14 mouse cellular contexts compared by ENCODE assay signal in the genomic region with DNA sequence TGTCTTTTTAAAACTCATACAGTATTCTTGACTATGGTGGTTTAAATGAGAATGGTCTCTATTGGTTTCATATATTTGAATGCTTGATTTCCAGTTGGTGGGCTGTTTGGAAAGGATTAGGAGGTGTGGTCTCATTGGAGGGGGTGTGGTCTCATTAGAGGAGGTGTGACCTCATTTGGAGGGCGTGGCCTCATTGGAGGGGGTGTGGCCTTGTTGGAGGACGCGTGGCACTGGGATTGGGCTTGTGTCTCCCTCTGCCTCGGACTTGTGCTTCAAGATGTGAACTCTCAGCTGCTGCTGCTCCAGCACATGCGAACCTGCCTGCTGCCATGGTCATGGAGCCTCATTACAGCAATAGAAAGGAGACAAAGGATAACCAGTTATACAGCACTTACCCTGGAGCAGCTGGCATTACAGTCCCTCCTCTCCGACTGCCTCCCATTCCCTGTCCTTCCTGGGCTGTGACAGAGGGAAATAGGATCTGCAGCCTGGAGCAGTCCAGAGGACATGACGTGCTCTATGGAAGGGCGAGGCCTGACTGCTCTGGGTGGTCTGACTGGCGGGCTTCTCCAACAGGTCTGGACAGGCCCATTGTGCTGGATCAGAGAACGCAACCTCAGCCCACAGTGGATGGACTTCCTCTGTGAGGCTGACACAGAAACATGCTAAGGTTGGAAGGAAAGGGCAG. TPM values are rescaled to one million over a fixed set of nuclear protein-coding genes. Genes with fewer than 3 reads are reported as not detected.
DNase-seq lines count a peak whose midpoint lies in the region; ATAC-seq and TF ChIP-seq lines count a peak whose summit lies in the region.
"Had no signal": no experiment of that assay in that cellular context is flagged by ENCODE, and none has a peak within 500 bp of the region (broad histone marks: within the 10 kb centered on the region; RNA-seq: fewer than 3 reads in every experiment).

No protein-coding gene starts in this region.

- DNase-seq in forebrain, embryonic 11.5 days (ENCODE audit: low spot score), result no peak
- DNase-seq in left cerebral cortex, postnatal 4 days, result peak; percentile 20
- DNase-seq in left cerebral cortex, adult 8-10 months (ENCODE audit: low spot score in 2 of 2), result no peak
- DNase-seq in testis, postnatal 10 days (ENCODE audit: low spot score), result peak; percentile 65
- no peak for DNase-seq in testis, postnatal 14 days (ENCODE audit: low spot score)
- no peak for DNase-seq in stomach, postnatal 0 days (ENCODE audit: low spot score)
- DNase-seq in thymus, postnatal 25 days, result no peak
- DNase-seq: adrenal gland, adult 8-10 months; cerebellum, postnatal 36 days; kidney, postnatal 14 days; lung, postnatal 36 days had no signal

- no peak for TF ChIP-seq EP300 in stomach, postnatal 0 days (optimal IDR thresholded peaks at IDR 0.05)

- H3K27ac ChIP-seq in forebrain, embryonic 15.5 days (replicated peaks), result no peak overlapping the region
- no peak overlapping the region for H3K27ac ChIP-seq in forebrain, embryonic 11.5 days (ENCODE audit: low read depth, low read length)
- H3K27ac ChIP-seq in stomach, postnatal 0 days (replicated peaks), result no peak overlapping the region
- H3K27ac ChIP-seq: stomach, embryonic 15.5 days had no signal

- intact Hi-C loops in left cerebral cortex, postnatal 4 days (cut with DNase I), result no loop called here

- TF ChIP-seq CTCF in stomach, postnatal 0 days (IDR thresholded peaks at IDR 0.05; ENCODE audit: low read depth), result no peak

- WGBS in forebrain, embryonic 15.5 days, result 65% methylated on average over 10 of the region's 10 CpGs
- WGBS in forebrain, embryonic 11.5 days, result 68% methylated on average over 10 of the region's 10 CpGs
- 55% methylated on average over 10 of the region's 10 CpGs for WGBS in stomach, postnatal 0 days

- no peak overlapping the region for H3K4me2 ChIP-seq in forebrain, embryonic 15.5 days (replicated peaks)
- H3K4me2 ChIP-seq in forebrain, embryonic 11.5 days (ENCODE audit: low read depth, low read length, severe bottlenecking), result no peak overlapping the region
- H3K4me2 ChIP-seq in stomach, postnatal 0 days (replicated peaks; ENCODE audit: low read depth), result no peak overlapping the region
- H3K4me2 ChIP-seq: heart, embryonic 12.5 days; stomach, embryonic 15.5 days had no signal

- H3K4me1 ChIP-seq in forebrain, embryonic 15.5 days, result peaks cover 3% of the 10 kb centered on the region; the same call in 1 of the 2 replicates
- H3K4me1 ChIP-seq in forebrain, embryonic 11.5 days (replicated peaks; ENCODE audit: control insufficient read depth, insufficient read depth, low read length), result no peaks in the 10 kb centered on the region
- peaks cover 5% of the 10 kb centered on the region; the same call in 1 of the 2 replicates for H3K4me1 ChIP-seq in stomach, postnatal 0 days (replicated peaks; ENCODE audit: control insufficient read depth, insufficient read depth)

- no peaks in the 10 kb centered on the region for H3K27me3 ChIP-seq in forebrain, embryonic 15.5 days
- H3K27me3 ChIP-seq in forebrain, embryonic 11.5 days (ENCODE audit: control insufficient read depth, insufficient read depth, low read length), result no peaks in the 10 kb centered on the region
- no peaks in the 10 kb centered on the region for H3K27me3 ChIP-seq in stomach, postnatal 0 days (ENCODE audit: control insufficient read depth, insufficient read depth, low read length)
- H3K27me3 ChIP-seq: heart, embryonic 12.5 days; stomach, embryonic 15.5 days had no signal

- H3K36me3 ChIP-seq in forebrain, embryonic 15.5 days, result peaks cover 43% of the 10 kb centered on the region
- no peaks in the 10 kb centered on the region for H3K36me3 ChIP-seq in forebrain, embryonic 11.5 days (ENCODE audit: control insufficient read depth, insufficient read depth, low read length)
- no peaks in the 10 kb centered on the region for H3K36me3 ChIP-seq in stomach, postnatal 0 days (ENCODE audit: control insufficient read depth, insufficient read depth, low read length)
- H3K36me3 ChIP-seq: stomach, embryonic 15.5 days had no signal

- H3K4me3 ChIP-seq in forebrain, embryonic 15.5 days, result no peak overlapping the region
- H3K4me3 ChIP-seq in forebrain, embryonic 11.5 days (ENCODE audit: low read depth, low read length), result no peak overlapping the region
- H3K4me3 ChIP-seq in stomach, postnatal 0 days (ENCODE audit: low read depth, low read length), result no peak overlapping the region
- H3K4me3 ChIP-seq: heart, embryonic 12.5 days; stomach, embryonic 15.5 days had no signal

- H3K9me3 ChIP-seq in forebrain, embryonic 15.5 days, result no peaks in the 10 kb centered on the region
- no peaks in the 10 kb centered on the region for H3K9me3 ChIP-seq in forebrain, embryonic 11.5 days (ENCODE audit: control insufficient read depth, low read length)
- H3K9me3 ChIP-seq in stomach, postnatal 0 days (ENCODE audit: control insufficient read depth, low read length), result no peaks in the 10 kb centered on the region
- H3K9me3 ChIP-seq: heart, embryonic 12.5 days; stomach, embryonic 15.5 days had no signal

- H3K9ac ChIP-seq in forebrain, embryonic 15.5 days (replicated peaks), result no peak overlapping the region
- H3K9ac ChIP-seq in forebrain, embryonic 11.5 days (ENCODE audit: low read length), result no peak overlapping the region
- no peak overlapping the region for H3K9ac ChIP-seq in stomach, postnatal 0 days (ENCODE audit: low read length)
- H3K9ac ChIP-seq: heart, embryonic 12.5 days; stomach, embryonic 15.5 days had no signal

- ATAC-seq in forebrain, embryonic 15.5 days (replicated peaks), result peak; percentile 40; the same call in 1 of the 2 replicates
- no peak for ATAC-seq in forebrain, embryonic 11.5 days (replicated peaks; ENCODE audit: low FRiP score)
- peak; percentile 15; the same call in 1 of the 2 replicates for ATAC-seq in stomach, postnatal 0 days (ENCODE audit: low FRiP score, low TSS enrichment)

RNA-seq across cellular contexts. Expression of gene Tmem44, which starts 28.2 kb away (rescaled TPM):
- polyA plus RNA-seq in forebrain, embryonic 15.5 days (2015; fragmentation: Nextera tagmentation; extraction: Ambion mirVana), result 89.0 and 89.6 TPM in 2 replicates
- 26.3 and 30.4 TPM in 2 replicates for polyA plus RNA-seq in forebrain, embryonic 11.5 days (2014; fragmentation: Nextera tagmentation; extraction: Ambion mirVana)
- total RNA-seq in left cerebral cortex, postnatal 4 days (2021), result 100 to 1,000 TPM; 101 to 112 TPM
- 10 to 100 TPM; 52.0 to 52.9 (median 52.4) TPM for total RNA-seq in left cerebral cortex, adult 8-10 months (2022)
- polyA plus RNA-seq in stomach, postnatal 0 days (2015; fragmentation: Nextera tagmentation; extraction: Ambion mirVana), result 3.5 and 4.3 TPM in 2 replicates

Comparison
In these comparisons a context has a peak if more than half of its experiments do, and no peak if none do; other contexts are left out.
1. DNase-seq: peak in left cerebral cortex, postnatal 4 days (single experiment) and testis, postnatal 10 days (single experiment); none in forebrain, embryonic 11.5 days (single experiment), left cerebral cortex, adult 8-10 months (0 of 2), testis, postnatal 14 days (single experiment), stomach, postnatal 0 days (single experiment) and thymus, postnatal 25 days (single experiment).